Mouse (Mus musculus): ENCODE data around the gene Efr3b.

DNA sequence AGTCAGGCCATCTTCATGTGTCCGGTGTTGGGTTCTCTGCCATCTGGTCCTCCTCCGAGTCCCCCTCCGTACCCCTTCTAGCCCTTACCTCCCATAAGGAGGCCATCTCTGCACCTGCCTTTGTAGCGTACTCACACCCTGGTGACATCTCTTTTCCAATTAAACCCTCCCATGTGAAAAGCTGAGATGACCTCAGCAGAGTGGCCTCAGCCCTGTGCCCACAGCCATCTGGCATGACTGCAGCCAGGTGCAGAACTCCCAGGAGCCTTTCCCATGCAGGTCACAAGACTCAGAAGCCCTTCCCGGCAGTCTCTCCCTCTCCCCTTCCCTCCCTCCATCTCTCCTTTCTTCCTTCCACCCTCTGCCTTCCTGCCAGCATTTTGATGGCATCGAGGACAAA is 91.2 kb downstream of the Efr3b start:
- no peak for TF ChIP-seq CTCF (IDR thresholded peaks at IDR 0.05; ENCODE audit: insufficient read depth, low read depth, low read length)
- no peak for TF ChIP-seq POLR2A (IDR thresholded peaks at IDR 0.05; ENCODE audit: insufficient read depth, low read depth, low read length)

Data from olfactory bulb, adult 2 months (tissue).